17 mouse cellular contexts compared by ENCODE assay signal in the genomic region with DNA sequence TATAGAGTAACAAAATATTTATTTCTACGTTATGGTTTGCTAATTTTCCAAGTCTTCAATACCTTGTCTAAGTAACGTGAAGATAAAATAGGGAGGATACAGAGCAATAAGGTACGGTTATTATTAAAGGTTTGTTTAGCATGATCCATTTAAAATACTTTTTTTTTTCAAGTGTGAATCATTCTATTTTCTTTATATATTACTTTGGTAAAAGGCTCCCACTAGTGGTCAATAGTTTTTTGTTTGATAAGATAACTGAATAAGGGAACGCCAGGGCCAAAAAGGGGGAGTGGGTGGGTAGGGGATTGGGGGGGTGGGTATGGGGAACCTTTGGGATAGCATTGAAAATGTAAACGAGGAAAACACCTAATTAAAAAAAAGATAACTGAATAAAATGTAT.
DNase-seq lines count a peak whose midpoint lies in the region; ATAC-seq and TF ChIP-seq lines count a peak whose summit lies in the region.
"Had no signal": no experiment of that assay in that cellular context is flagged by ENCODE, and none has a peak within 500 bp of the region (broad histone marks: within the 10 kb centered on the region; RNA-seq: fewer than 3 reads in every experiment).

No protein-coding gene starts in this region.

- H3K4me2 ChIP-seq in lung, postnatal 0 days (replicated peaks; ENCODE audit: low read depth, low read length), result no peak overlapping the region
- H3K4me2 ChIP-seq: forebrain, embryonic 13.5 days; limb, embryonic 15.5 days; midbrain, embryonic 12.5 days; stomach, embryonic 15.5 days had no signal

- ATAC-seq in lung, postnatal 0 days, result no peak
- ATAC-seq: forebrain, embryonic 13.5 days; inflammation-experienced regulatory T-cells, adult 6 months had no signal

- TF ChIP-seq CTCF in heart, adult 2 months (IDR thresholded peaks at IDR 0.05), result peak; percentile 27
- TF ChIP-seq CTCF in lung, postnatal 0 days (IDR thresholded peaks at IDR 0.05), result no peak

- TF ChIP-seq EP300 in heart, adult 2 months (IDR thresholded peaks at IDR 0.05; ENCODE audit: insufficient read depth, low read depth, low read length), result no peak
- no peak for TF ChIP-seq EP300 in lung, postnatal 0 days (IDR thresholded peaks at IDR 0.05)

- no peak for TF ChIP-seq POLR2A in heart, adult 2 months (IDR thresholded peaks at IDR 0.05; ENCODE audit: insufficient read depth, low read depth, low read length)

- H3K27me3 ChIP-seq in heart, adult 2 months (ENCODE audit: control insufficient read depth, insufficient read depth, low read length), result no peaks in the 10 kb centered on the region
- no peaks in the 10 kb centered on the region for H3K27me3 ChIP-seq in lung, postnatal 0 days (replicated peaks; ENCODE audit: insufficient read depth, low read length)
- no peaks in the 10 kb centered on the region for H3K27me3 ChIP-seq in splenic B cell, adult 2 months (ENCODE audit: control insufficient read depth, insufficient read depth, low read length, poor library complexity, severe bottlenecking)
- H3K27me3 ChIP-seq: forebrain, embryonic 13.5 days; limb, embryonic 15.5 days; midbrain, embryonic 12.5 days; stomach, embryonic 15.5 days had no signal

- WGBS in heart, adult 2 months, result 69% methylated on average over 5 of the region's 5 CpGs
- WGBS in lung, postnatal 0 days, result 65% methylated on average over 5 of the region's 5 CpGs

- H3K27ac ChIP-seq in heart, adult 2 months, result no peak overlapping the region
- H3K27ac ChIP-seq in lung, postnatal 0 days (ENCODE audit: low read length), result no peak overlapping the region
- H3K27ac ChIP-seq: forebrain, embryonic 13.5 days; limb, embryonic 15.5 days; midbrain, embryonic 12.5 days; stomach, embryonic 15.5 days had no signal

- no peak overlapping the region for H3K4me3 ChIP-seq in heart, adult 2 months
- H3K4me3 ChIP-seq in lung, postnatal 0 days (ENCODE audit: low read depth, low read length), result no peak overlapping the region
- H3K4me3 ChIP-seq: forebrain, embryonic 13.5 days; limb, embryonic 15.5 days; midbrain, embryonic 12.5 days; myocyte; stomach, embryonic 15.5 days had no signal

- no peaks in the 10 kb centered on the region for H3K79me2 ChIP-seq in heart, adult 2 months (replicated peaks; ENCODE audit: control insufficient read depth, insufficient read depth, low read length)

- no peak overlapping the region for H3K9ac ChIP-seq in heart, adult 2 months (ENCODE audit: low read depth, low read length)
- H3K9ac ChIP-seq in lung, postnatal 0 days (replicated peaks; ENCODE audit: low read depth), result no peak overlapping the region
- H3K9ac ChIP-seq: forebrain, embryonic 13.5 days; limb, embryonic 15.5 days; midbrain, embryonic 12.5 days; stomach, embryonic 15.5 days had no signal

- H3K4me1 ChIP-seq in heart, adult 2 months (ENCODE audit: control insufficient read depth, insufficient read depth, low read length), result no peaks in the 10 kb centered on the region
- no peaks in the 10 kb centered on the region for H3K4me1 ChIP-seq in lung, postnatal 0 days (ENCODE audit: insufficient read depth, low read depth, low read length)
- H3K4me1 ChIP-seq: forebrain, embryonic 13.5 days; limb, embryonic 15.5 days; midbrain, embryonic 12.5 days; stomach, embryonic 15.5 days had no signal

- H3K36me3 ChIP-seq in heart, adult 2 months (ENCODE audit: control insufficient read depth, insufficient read depth, low read length), result peaks cover 2% of the 10 kb centered on the region
- H3K36me3 ChIP-seq in lung, postnatal 0 days (ENCODE audit: insufficient read depth, low read length), result 0 out of 2 replicates have a peak, but pooled peaks cover 4% of the 10 kb centered on the region
- no peaks in the 10 kb centered on the region for H3K36me3 ChIP-seq in splenic B cell, adult 2 months (ENCODE audit: control insufficient read depth, insufficient read depth, low read length, poor library complexity, severe bottlenecking)
- H3K36me3 ChIP-seq: midbrain, embryonic 12.5 days had no signal

- intact Hi-C loops in heart, adult 2 months (cut with DNase I), result loop anchor here (5.0 to 10.0 kb wide), 4 partner anchors 76 to 608 kb away; partner anchors contain the start of gene Nck1
- intact Hi-C loops in heart, postnatal 25 days (cut with DNase I), result loop anchor here (10.0 kb wide), 1 partner anchor 508 kb away; no protein-coding TSS in a partner anchor

- no peak for DNase-seq in heart, adult 2 months
- DNase-seq in heart, postnatal 25 days (ENCODE audit: low spot score), result no peak
- peak; percentile 38 for DNase-seq in lung, postnatal 0 days (ENCODE audit: low spot score)
- no peak for DNase-seq in lung, postnatal 10 days
- peak; percentile 25 for DNase-seq in NIH3T3 (ENCODE audit: low read depth)
- peak; percentile 13 for DNase-seq in splenic B cell, adult 2 months (ENCODE audit: low read depth, low spot score)
- no peak for DNase-seq in right cerebral cortex, adult 2 months (ENCODE audit: low spot score in 2 of 2)
- DNase-seq: adrenal gland, postnatal 14 days; cerebellum, adult 9-10 months; lung, postnatal 4 days; spleen, adult 18-20 months had no signal

- no peaks in the 10 kb centered on the region for H3K9me3 ChIP-seq in lung, postnatal 0 days (ENCODE audit: low read length)
- H3K9me3 ChIP-seq: forebrain, embryonic 13.5 days; limb, embryonic 15.5 days; midbrain, embryonic 12.5 days; stomach, embryonic 15.5 days had no signal

Comparison
In these comparisons a context has a peak if more than half of its experiments do, and no peak if none do; other contexts are left out.
1. DNase-seq: peak in lung, postnatal 0 days (single experiment), NIH3T3 (single experiment) and splenic B cell, adult 2 months (single experiment); none in heart, adult 2 months (0 of 2), heart, postnatal 25 days (single experiment), lung, postnatal 10 days (single experiment) and right cerebral cortex, adult 2 months (0 of 2).